Mouse (Mus musculus) left cerebral cortex, postnatal 36 days (tissue): ENCODE measurements around the gene Ldlrap1. TPM values are rescaled to one million over a fixed set of nuclear protein-coding genes. Genes with fewer than 3 reads are reported as not detected.
A peak's percentile ranks its signal among the peaks of the same experiment; 100 is the strongest.

Source experiments
- DNase-seq, 2 experiments: peaks; one replicate each; pipeline ENCODE4 v3.0.0; 2021 to 2022; ENCODE audit warnings: low spot score in 2 of 2, mixed read lengths in 1 of 2
- intact Hi-C: fragments of 180-260 bp; cut with DNase I; formaldehyde crosslinking; loops from one replicate; pipeline ENCODE4 v1.15.1; 2025
- total RNA-seq, 2 experiments: library from RNA; stranded (reverse); gene quantifications; 2 replicates each; pipeline ENCODE4 v1.2.3; 2021

Gene Ldlrap1
- total RNA-seq, 2 experiments from 2014 or later, result 3.1 to 3.5 TPM

DNA sequence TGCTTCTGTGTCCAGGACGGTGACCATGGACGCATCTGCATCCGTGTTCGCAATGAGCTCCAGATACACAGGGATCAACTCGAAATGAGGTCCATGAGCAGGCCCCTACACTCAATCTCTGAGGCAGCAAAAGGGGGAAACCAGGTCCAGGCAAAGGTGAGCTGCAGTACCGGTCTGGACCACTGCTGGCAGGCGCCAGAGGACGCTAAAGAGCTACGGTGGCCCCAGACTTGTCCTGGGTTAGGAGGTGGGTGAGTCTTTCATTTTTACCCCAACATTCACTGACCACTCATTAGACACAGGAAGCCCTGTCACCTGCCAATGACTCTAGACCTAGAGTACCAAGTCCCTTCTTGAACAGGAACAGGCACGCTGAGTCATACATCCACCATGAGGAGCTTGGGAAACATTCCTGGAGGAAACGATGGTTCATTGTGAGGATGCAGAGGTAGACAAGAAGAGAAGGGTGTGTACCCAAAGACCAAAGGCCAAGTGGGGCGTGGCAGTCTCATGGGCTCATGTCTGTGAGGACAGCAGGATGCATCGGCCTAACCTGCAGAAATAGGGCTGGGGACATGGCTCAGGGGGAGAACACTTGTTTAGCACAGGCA is 42.0 kb downstream of the Ldlrap1 start:
- DNase-seq, result no peak
- intact Hi-C loops, result no loop called here

- DNase-seq, result no peak
- intact Hi-C loops, result no loop called here
Observed at GRCm38 (mm10) chr4:134724974-134725373, 42.9 kb downstream of the Ldlrap1 start.

DNA sequence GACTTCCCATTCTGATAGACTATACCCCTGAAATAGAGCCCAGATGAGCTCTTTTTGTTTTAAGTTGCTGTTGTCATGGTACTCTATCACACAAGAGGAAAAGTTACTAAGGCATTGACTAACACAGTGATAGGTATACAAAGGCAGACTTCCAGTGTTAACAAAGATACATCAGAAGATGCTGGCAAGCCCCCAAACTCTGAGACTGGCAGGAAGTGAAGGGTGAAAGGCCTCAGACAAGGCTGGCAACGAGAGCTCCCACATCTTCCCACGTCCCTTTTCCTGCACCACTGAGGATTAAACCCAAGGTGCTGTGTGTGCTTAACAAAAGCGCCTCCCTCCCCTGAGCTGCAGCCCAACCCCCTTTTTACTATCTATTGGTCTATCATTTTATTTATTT is 44.6 kb downstream of the Ldlrap1 start:
- intact Hi-C loops, result no loop called here
- DNase-seq, result no peak

DNA sequence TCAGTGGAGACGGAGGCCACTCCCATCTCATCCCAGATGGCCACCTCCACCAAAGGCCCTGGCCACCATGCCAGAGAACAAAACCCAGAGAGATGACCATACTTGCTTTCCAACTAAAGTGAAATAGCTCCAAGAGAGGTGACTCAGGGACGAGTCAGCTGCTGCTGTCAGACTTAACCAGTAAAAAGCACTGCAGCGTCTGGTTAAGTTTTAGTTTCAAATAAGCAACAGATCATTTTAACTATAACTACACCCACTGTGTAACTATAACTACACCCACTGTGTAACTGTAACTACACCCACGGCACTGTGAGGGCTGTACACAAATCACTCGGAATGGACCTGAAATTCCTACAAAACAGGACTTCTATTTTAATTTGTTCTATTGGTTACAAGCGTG is 46.7 kb downstream of the Ldlrap1 start:
- intact Hi-C loops, result no loop called here

DNA sequence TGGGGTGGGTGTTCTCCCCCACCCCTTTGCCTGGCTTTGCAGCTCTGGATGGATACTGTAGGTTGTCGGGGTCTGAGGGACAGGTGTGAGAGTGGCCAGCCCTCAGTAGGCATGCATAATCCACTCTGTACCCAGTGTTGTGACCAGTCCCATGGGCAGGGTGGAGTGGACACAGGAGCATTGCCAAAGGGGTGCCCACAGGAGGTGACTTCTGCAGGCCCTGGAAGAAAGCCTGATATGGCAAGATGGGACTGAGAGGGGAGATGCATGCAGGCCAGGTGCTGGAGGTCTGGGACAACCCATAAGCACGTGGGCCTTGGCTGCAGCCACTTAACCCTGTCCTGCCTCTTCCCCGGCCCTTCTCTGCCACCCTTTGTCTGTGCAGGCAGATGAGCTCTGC is 47.5 kb downstream of the Ldlrap1 start:
- intact Hi-C loops, result no loop called here
- DNase-seq, result no peak

More for the DNA sequence above, 46.7 kb downstream of the Ldlrap1 start:
- no peak for DNase-seq

DNA sequence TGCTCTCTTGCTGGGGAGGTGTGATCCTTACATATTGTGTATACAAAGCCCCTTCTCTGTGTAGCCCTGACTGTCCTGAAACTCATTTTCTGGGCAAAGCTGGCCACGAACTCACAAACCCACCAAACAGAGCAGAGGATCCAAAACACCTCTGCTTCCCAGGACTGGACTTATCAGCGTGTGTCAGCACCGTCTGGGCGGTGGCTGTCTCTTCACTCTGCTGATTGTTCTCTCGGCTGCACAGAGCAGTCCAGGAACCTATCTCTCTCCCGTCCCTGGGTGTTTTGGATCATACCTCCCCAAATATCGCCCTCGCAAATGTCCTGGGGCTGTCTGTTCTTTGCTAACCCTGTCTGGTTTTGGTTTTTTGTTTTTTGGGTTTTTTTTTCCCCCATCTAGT is 48.3 kb downstream of the Ldlrap1 start:
- intact Hi-C loops, result no loop called here
- no peak for DNase-seq

DNA sequence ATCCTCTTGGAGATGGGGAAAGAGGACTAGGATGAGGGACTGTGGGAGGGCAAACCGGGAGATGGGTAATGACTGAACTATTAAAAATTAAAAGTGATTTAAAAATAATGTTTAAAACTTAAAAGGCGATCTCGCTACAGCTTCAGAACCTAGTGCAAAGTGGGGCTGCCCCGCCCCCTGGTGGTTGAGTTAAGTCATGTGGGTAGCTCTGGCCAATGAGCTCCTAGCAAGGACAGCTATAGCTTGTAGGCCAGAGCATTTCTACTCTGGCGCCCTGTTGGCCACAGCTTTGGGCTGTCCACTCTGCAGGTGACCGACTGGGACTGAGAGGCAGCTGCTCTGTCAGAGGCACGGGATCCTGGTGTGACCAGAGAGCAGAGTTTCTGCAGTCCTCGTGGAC is 53.9 kb downstream of the Ldlrap1 start:
- intact Hi-C loops, result loop anchor here (2.0 kb wide), 1 partner anchor 171 kb away; no protein-coding TSS in a partner anchor
- peak; percentile 67 to 72 for DNase-seq

- no peak for DNase-seq
- intact Hi-C loops, result no loop called here
Observed at GRCm38 (mm10) chr4:134705311-134705710, 62.5 kb downstream of the Ldlrap1 start.

DNA sequence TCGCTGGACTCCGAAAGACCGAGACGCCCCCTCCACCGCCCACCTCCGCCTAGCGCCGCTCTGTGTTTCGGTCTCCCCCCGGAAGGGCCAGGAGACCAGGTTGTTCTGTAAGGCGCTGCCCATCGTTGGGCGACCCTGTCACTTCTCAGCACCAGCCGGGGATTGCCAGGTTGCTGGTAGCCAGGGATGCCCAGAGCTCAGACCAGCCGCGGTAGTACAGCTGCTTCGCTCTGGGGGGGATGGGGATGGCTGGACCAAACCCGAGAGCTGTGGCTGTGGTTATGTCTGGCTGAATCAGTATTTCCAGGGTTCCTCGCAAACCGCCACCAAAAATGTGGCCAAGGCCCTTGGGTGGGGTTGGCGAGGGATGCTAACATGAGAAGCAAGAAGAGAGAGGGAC is 63.2 kb downstream of the Ldlrap1 start:
- intact Hi-C loops, result loop anchor here (1.0 to 5.0 kb wide), 4 partner anchors 41 to 77 kb away; no protein-coding TSS in a partner anchor
- DNase-seq, result no peak

- DNase-seq, result peak; percentile 99
- intact Hi-C loops, result loop anchor here (1.0 to 5.0 kb wide), 4 partner anchors 41 to 77 kb away; no protein-coding TSS in a partner anchor
Observed at GRCm38 (mm10) chr4:134703835-134704546, 63.8 kb downstream of the Ldlrap1 start, which contains the start of gene Man1c1. Man1c1 (minus strand) TSS chr4:134704290.

GRCm38 (mm10) chr4:134702981-134703834 is 64.6 kb downstream of the Ldlrap1 start:
- DNase-seq, result peak; percentile 19 to 39
- intact Hi-C loops, result loop anchor here (5.0 kb wide), 3 partner anchors 41 to 76 kb away; no protein-coding TSS in a partner anchor

DNA sequence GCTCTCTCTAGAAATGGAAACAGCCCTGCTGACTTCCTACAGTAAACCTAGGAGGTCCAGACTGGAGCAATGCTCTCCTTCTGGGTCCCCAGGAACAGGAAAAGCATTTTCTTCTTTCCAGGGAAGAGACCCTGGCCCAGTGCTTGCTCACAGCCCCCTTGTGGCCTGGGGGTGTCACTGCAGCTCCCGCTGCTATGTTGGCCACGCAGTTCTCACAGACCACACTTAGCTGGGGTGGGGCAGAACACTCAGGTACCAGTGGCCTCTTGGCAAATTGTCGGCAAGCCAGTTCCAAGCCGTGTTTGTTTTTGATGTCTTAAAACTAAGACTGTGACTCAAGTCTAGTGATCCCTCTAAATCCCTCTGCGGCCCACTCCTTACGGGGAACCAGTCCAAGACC is 65.9 kb downstream of the Ldlrap1 start:
- intact Hi-C loops, result loop anchor here (5.0 kb wide), 3 partner anchors 40 to 75 kb away; no protein-coding TSS in a partner anchor
- peak; percentile 67 to 70 for DNase-seq

- no peak for DNase-seq
- intact Hi-C loops, result loop anchor here (5.0 kb wide), 3 partner anchors 39 to 74 kb away; no protein-coding TSS in a partner anchor
Observed at GRCm38 (mm10) chr4:134700911-134701310, 66.9 kb downstream of the Ldlrap1 start.

DNA sequence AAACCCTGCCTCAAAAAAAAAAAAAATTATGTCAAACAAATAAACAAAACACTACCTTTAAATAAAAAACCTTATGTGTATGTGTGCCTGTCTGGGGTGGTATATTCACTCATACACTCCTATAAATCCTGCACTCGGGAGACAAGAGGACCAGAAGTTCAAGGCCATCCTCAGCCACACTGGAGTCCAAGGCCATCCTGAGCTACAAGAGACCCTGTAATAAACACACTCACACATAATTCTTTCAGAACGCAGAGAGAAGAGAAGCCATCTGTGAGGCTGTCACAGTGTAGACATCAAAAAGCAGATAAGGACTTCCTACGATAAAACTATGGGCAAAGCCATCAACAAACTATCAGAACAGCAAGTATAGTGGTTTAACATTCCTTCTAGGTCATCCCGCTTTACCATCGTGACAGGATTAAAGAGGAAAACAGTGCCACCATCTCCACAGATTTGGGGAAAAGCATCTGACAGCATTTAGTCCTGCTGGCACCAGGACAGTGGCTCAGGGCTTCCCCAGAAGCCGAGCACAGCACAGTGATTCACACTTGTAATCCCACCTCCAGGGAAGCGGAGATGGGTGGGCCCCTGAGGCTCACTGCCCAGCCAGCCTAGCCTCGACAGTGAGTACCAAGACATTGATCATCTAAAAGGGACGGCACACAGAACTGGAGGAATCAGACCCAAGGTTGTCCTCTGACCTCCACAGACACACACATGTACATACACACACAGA is 74.5 kb downstream of the Ldlrap1 start:
- DNase-seq, result no peak
- intact Hi-C loops, result no loop called here

DNA sequence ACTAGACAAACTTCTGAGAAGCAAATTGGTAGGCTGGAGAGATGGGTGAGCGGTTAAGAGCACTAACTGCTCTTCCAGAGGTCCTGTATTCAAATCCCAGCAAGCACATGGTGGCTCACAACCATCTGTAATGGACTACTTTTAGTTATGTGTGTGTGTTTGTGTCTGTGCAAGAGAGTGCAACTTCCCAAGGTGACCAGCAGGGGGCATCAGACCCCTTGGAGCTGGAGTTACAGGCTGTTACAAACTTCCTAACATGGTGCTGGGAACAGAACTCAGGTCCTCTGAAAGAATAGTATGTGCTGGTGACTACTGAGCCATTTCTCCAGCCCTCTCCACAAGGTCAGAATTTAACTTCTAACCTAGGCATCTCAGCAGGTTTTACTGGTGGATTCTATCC is 75.4 kb downstream of the Ldlrap1 start:
- intact Hi-C loops, result no loop called here
- no peak for DNase-seq
